Mouse (Mus musculus) right cerebral cortex, adult 18-20 months (tissue): Measurements from ENCODE around the gene Gm4969.
"Not testable (repeated sequence)": the region's sequence is repeated elsewhere in the genome, so short reads cannot be mapped to it uniquely, and the experiment has no call there.

ENCODE experiments used
- DNase-seq: peaks from one replicate; pipeline ENCODE4 v3.0.0; 2022; ENCODE audit warnings: mixed read lengths

The Gm4969 gene

GRCm38 (mm10) chr7:19118028-19118771, at the start of gene Gm4969:
Gene Gm4969, minus strand, starts transcription at chr7:19118368.
- DNase-seq, result peak; percentile 62

- DNase-seq, result no peak
Observed at GRCm38 (mm10) chr7:19166990-19167389, 48.8 kb upstream of the Gm4969 start.

- DNase-seq, result no peak
Observed at GRCm38 (mm10) chr7:19165656-19166423, 47.7 kb upstream of the Gm4969 start, which contains the start of gene Gipr. Gene Gipr, minus strand, starts transcription at chr7:19166127.

GRCm38 (mm10) chr7:19164978-19165377, 46.8 kb upstream of the Gm4969 start:
- no peak for DNase-seq

- DNase-seq, result no peak
Observed at GRCm38 (mm10) chr7:19164189-19164588, 46.0 kb upstream of the Gm4969 start.

GRCm38 (mm10) chr7:19163752-19164151, 45.6 kb upstream of the Gm4969 start:
- no peak for DNase-seq

- DNase-seq, result no peak
Observed at GRCm38 (mm10) chr7:19162928-19163327, 44.8 kb upstream of the Gm4969 start.

- DNase-seq, result no peak
Observed at GRCm38 (mm10) chr7:19160115-19160514, 41.9 kb upstream of the Gm4969 start.

- DNase-seq, result no peak
Observed at GRCm38 (mm10) chr7:19159411-19159810, 41.2 kb upstream of the Gm4969 start.

GRCm38 (mm10) chr7:19158601-19159000, 40.4 kb upstream of the Gm4969 start:
- DNase-seq, result no peak

GRCm38 (mm10) chr7:19157160-19157800, 39.1 kb upstream of the Gm4969 start:
- DNase-seq, result peak; percentile 92

GRCm38 (mm10) chr7:19155825-19156475, 37.8 kb upstream of the Gm4969 start:
- no peak for DNase-seq

GRCm38 (mm10) chr7:19154796-19155195, 36.6 kb upstream of the Gm4969 start:
- no peak for DNase-seq

- not testable (repeated sequence) for DNase-seq
Observed at GRCm38 (mm10) chr7:19151121-19151520, 33.0 kb upstream of the Gm4969 start.

GRCm38 (mm10) chr7:19149626-19150025, 31.5 kb upstream of the Gm4969 start, which contains the start of gene Snrpd2:
Gene Snrpd2, plus strand, starts transcription at chr7:19149722.
- DNase-seq, result peak; percentile 95

- DNase-seq, result peak; percentile 99
Observed at GRCm38 (mm10) chr7:19148875-19149541, 30.8 kb upstream of the Gm4969 start, which contains the start of gene Qpctl. Gene Qpctl, minus strand, starts transcription at chr7:19149291.

GRCm38 (mm10) chr7:19148180-19148874, 30.2 kb upstream of the Gm4969 start:
- DNase-seq, result no peak

GRCm38 (mm10) chr7:19147497-19148045, 29.4 kb upstream of the Gm4969 start:
- DNase-seq, result no peak

- DNase-seq, result no peak
Observed at GRCm38 (mm10) chr7:19146793-19147192, 28.6 kb upstream of the Gm4969 start.

- DNase-seq, result peak; percentile 55
Observed at GRCm38 (mm10) chr7:19137380-19137779, 19.2 kb upstream of the Gm4969 start.

- peak; percentile 72 for DNase-seq
Observed at GRCm38 (mm10) chr7:19136673-19137334, 18.6 kb upstream of the Gm4969 start.
